In the genomic region with DNA sequence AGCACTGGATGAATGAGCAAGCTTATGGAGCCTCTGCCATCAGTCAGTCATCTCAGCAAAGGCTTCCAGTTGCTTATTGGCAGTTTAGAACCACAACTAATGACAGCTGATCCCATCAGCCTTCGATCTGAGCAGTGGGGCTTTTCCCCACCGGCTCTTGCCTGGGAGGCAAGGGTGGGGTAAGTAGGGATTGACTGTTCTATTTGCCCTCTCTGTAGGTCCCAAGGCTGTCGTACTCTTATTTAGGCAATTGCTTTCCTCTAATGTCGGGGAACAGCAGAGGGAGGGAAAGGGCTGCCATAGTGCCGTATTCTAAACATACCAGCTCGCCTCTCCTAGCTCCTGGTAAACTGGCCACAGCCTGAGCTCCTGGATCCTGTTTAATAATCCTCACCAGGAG, we compare ENCODE assay signal across 8 mouse cellular contexts. TPM values are rescaled to one million over a fixed set of nuclear protein-coding genes. Genes with fewer than 3 reads are reported as not detected.
DNase-seq lines count a peak whose midpoint lies in the region; ATAC-seq and TF ChIP-seq lines count a peak whose summit lies in the region.

Gene Oser1, minus strand, starts transcription at position 101 of the 400 bp plus-strand sequence.

- TF ChIP-seq EP300 in CH12.LX (IDR thresholded peaks at IDR 0.05; ENCODE audit: low read length), result no peak

- no peak within 1 kb of the TSS for H3K9ac ChIP-seq in CH12.LX (ENCODE audit: insufficient read depth, low read depth)
- no peak within 1 kb of the TSS for H3K9ac ChIP-seq in forebrain, embryonic 16.5 days (replicated peaks; ENCODE audit: low read depth, low read length)
- no peak within 1 kb of the TSS for H3K9ac ChIP-seq in hindbrain, embryonic 11.5 days (ENCODE audit: low read depth, low read length)
- no peak within 1 kb of the TSS for H3K9ac ChIP-seq in liver, embryonic 13.5 days

- H3K27me3 ChIP-seq in CH12.LX (replicated peaks), result peaks cover 1% of the 10 kb centered on the region
- no peaks in the 10 kb centered on the region for H3K27me3 ChIP-seq in Patski
- no peaks in the 10 kb centered on the region for H3K27me3 ChIP-seq in forebrain, embryonic 16.5 days (replicated peaks; ENCODE audit: control insufficient read depth, insufficient read depth, low read length)
- no peaks in the 10 kb centered on the region for H3K27me3 ChIP-seq in hindbrain, embryonic 11.5 days (ENCODE audit: control insufficient read depth, insufficient read depth, low read length)
- H3K27me3 ChIP-seq in liver, embryonic 13.5 days, result no peaks in the 10 kb centered on the region; the same call in 1 of the 2 replicates

- H3K36me3 ChIP-seq in CH12.LX (replicated peaks in 1 of 2; ENCODE audit: control insufficient read depth in 1 of 2, insufficient read depth in 1 of 2, low read length in 1 of 2), result peaks cover 2 to 17% of the 10 kb centered on the region in 2 experiments
- H3K36me3 ChIP-seq in forebrain, embryonic 16.5 days (ENCODE audit: control insufficient read depth, insufficient read depth), result no peaks in the 10 kb centered on the region; the same call in 1 of the 2 replicates
- no peaks in the 10 kb centered on the region for H3K36me3 ChIP-seq in hindbrain, embryonic 11.5 days (ENCODE audit: control insufficient read depth, insufficient read depth, low read length)
- no peaks in the 10 kb centered on the region for H3K36me3 ChIP-seq in liver, embryonic 13.5 days

- DNase-seq in CH12.LX (ENCODE audit: extremely low read depth) (no peak), Patski (ENCODE audit: low read depth, low spot score) (no peak)
- no peak for DNase-seq in hindbrain, embryonic 11.5 days (ENCODE audit: low spot score)
- no peak for DNase-seq in liver, embryonic 13.5 days
- DNase-seq in frontal cortex, postnatal 36 days (ENCODE audit: low spot score in 2 of 2), result no peak
- DNase-seq in embryo, embryonic 10.5 days (ENCODE audit: low spot score), result no peak
- no peak for DNase-seq in cerebellum, postnatal 25 days

- H3K79me2 ChIP-seq in CH12.LX (replicated peaks; ENCODE audit: control insufficient read depth, extremely low read depth, insufficient read depth, poor library complexity, severe bottlenecking), result no peaks in the 10 kb centered on the region

- TF ChIP-seq RAD21 in CH12.LX (IDR thresholded peaks at IDR 0.05; ENCODE audit: low read depth, low read length), result no peak

- dilution Hi-C loops in CH12.LX (cut with MboI; ENCODE audit: extremely low pct_ligation_motif_present, extremely low pct_unique_long_range_greater_than_20kb, low sequenced_read_pairs), result no loop called here

- no peak within 1 kb of the TSS for H3K4me3 ChIP-seq in CH12.LX (replicated peaks in 1 of 3; ENCODE audit: low read depth in 2 of 3, low read length in 2 of 3, poor library complexity in 1 of 3)
- no peak within 1 kb of the TSS for H3K4me3 ChIP-seq in forebrain, embryonic 16.5 days (replicated peaks; ENCODE audit: low read length)
- H3K4me3 ChIP-seq in hindbrain, embryonic 11.5 days (ENCODE audit: low read depth, low read length), result no peak within 1 kb of the TSS
- H3K4me3 ChIP-seq in liver, embryonic 13.5 days (replicated peaks), result no peak within 1 kb of the TSS

- no peak for TF ChIP-seq CTCF in CH12.LX (conservative IDR thresholded peaks at IDR 0.05 in 1 of 2, IDR thresholded peaks at IDR 0.05 in 1 of 2; ENCODE audit: low read depth in 2 of 2, low read length in 2 of 2)
- TF ChIP-seq CTCF in Patski (IDR thresholded peaks at IDR 0.05), result no peak

- H3K27ac ChIP-seq in CH12.LX (ENCODE audit: insufficient read depth, low read depth), result no peak within 1 kb of the TSS
- H3K27ac ChIP-seq in forebrain, embryonic 16.5 days (ENCODE audit: low read length), result no peak within 1 kb of the TSS
- H3K27ac ChIP-seq in hindbrain, embryonic 11.5 days (ENCODE audit: low read depth, low read length), result no peak within 1 kb of the TSS
- no peak within 1 kb of the TSS for H3K27ac ChIP-seq in liver, embryonic 13.5 days

- 83% methylated on average over 6 of the region's 6 CpGs for WGBS in forebrain, embryonic 16.5 days
- 83% methylated on average over 6 of the region's 6 CpGs for WGBS in hindbrain, embryonic 11.5 days
- 69% methylated on average over 6 of the region's 6 CpGs for WGBS in liver, embryonic 13.5 days (ENCODE audit: insufficient replicate concordance)

- TF ChIP-seq POLR2A in CH12.LX (IDR thresholded peaks at IDR 0.05; ENCODE audit: low read depth, low read length), result no peak

- POLR2A ChIA-PET in Patski (lab: Charles Lee), result no interaction called here

- ATAC-seq in Patski, result no peak
- ATAC-seq in forebrain, embryonic 16.5 days, result no peak
- ATAC-seq in hindbrain, embryonic 11.5 days (ENCODE audit: low FRiP score), result no peak
- no peak for ATAC-seq in liver, embryonic 13.5 days (ENCODE audit: low read depth)

- no peaks in the 10 kb centered on the region for H3K9me3 ChIP-seq in CH12.LX (replicated peaks; ENCODE audit: low read length)
- no peaks in the 10 kb centered on the region for H3K9me3 ChIP-seq in forebrain, embryonic 16.5 days (ENCODE audit: control insufficient read depth, low read length)
- no peaks in the 10 kb centered on the region for H3K9me3 ChIP-seq in hindbrain, embryonic 11.5 days (ENCODE audit: control insufficient read depth, low read length)
- no peaks in the 10 kb centered on the region for H3K9me3 ChIP-seq in liver, embryonic 13.5 days (replicated peaks)

- in situ Hi-C loops in CH12.LX (cut with MboI; ENCODE audit: low pct_ligation_motif_present, low pct_unique_long_range_greater_than_20kb, low sequenced_read_pairs), result no loop called here
- in situ Hi-C loops in Patski (cut with MboI; ENCODE audit: low pct_unique_long_range_greater_than_20kb), result loop anchor here (5.0 kb wide), 1 partner anchor 48 kb away; the partner anchor contains the start of gene Fitm2

- H3K4me1 ChIP-seq in CH12.LX (ENCODE audit: control insufficient read depth in 1 of 2, insufficient read depth in 2 of 2), result peaks cover 2 to 9% of the 10 kb centered on the region in 2 experiments; a peak in 3 of 4 replicates
- peaks cover 15% of the 10 kb centered on the region for H3K4me1 ChIP-seq in forebrain, embryonic 16.5 days (replicated peaks; ENCODE audit: control insufficient read depth, insufficient read depth, low read length)
- no peaks in the 10 kb centered on the region for H3K4me1 ChIP-seq in hindbrain, embryonic 11.5 days (replicated peaks; ENCODE audit: control insufficient read depth, insufficient read depth, low read length)
- H3K4me1 ChIP-seq in liver, embryonic 13.5 days (replicated peaks), result peaks cover 20% of the 10 kb centered on the region

- CTCF ChIA-PET in Patski (lab: Charles Lee), result interaction anchor here (1.4 kb wide), 1 partner anchor 10 kb away, joined by 4 read pairs; no protein-coding TSS in a partner anchor

- H3K4me2 ChIP-seq in CH12.LX (ENCODE audit: insufficient read depth, low read depth, poor library complexity, severe bottlenecking), result no peak within 1 kb of the TSS
- H3K4me2 ChIP-seq in forebrain, embryonic 16.5 days (ENCODE audit: low read length), result no peak within 1 kb of the TSS
- no peak within 1 kb of the TSS for H3K4me2 ChIP-seq in hindbrain, embryonic 11.5 days (replicated peaks; ENCODE audit: low read depth, low read length)
- no peak within 1 kb of the TSS for H3K4me2 ChIP-seq in liver, embryonic 13.5 days

TF ChIP-seq in CH12.LX, 34 proteins besides CTCF, POLR2A, EP300 and RAD21:
- TF ChIP-seq MAX (IDR thresholded peaks at IDR 0.05; ENCODE audit: low read length) (no peak), ELF1 (IDR thresholded peaks at IDR 0.05; ENCODE audit: low read depth, low read length) (no peak), E2F4 (IDR thresholded peaks at IDR 0.05; ENCODE audit: insufficient replicate concordance, low read depth, low read length) (no peak), SIN3A (IDR thresholded peaks at IDR 0.05; ENCODE audit: low read length) (no peak), JUN (IDR thresholded peaks at IDR 0.05; ENCODE audit: insufficient read depth, low read depth, low read length) (no peak)

RNA-seq across cellular contexts. Expression of gene Oser1, which starts in this region (rescaled TPM):
- 29.0 and 31.3 TPM in 2 replicates for total RNA-seq in CH12.LX (2012; rRNA removed)
- 44.9 and 54.7 TPM in 2 replicates for total RNA-seq in CH12.LX (2014; rRNA removed)
- polyA plus RNA-seq in CH12.LX (2012; ENCODE audit: insufficient read length, low read depth), result 38.1 and 45.0 TPM in 2 replicates
- polyA plus RNA-seq in Patski (2021), result 39.0 TPM
- 77.3 and 77.4 TPM in 2 replicates for polyA plus RNA-seq in forebrain, embryonic 16.5 days (2015; fragmentation: Nextera tagmentation; extraction: Ambion mirVana)
- 88.7 and 92.1 TPM in 2 replicates for polyA plus RNA-seq in hindbrain, embryonic 11.5 days (2014; fragmentation: Nextera tagmentation; extraction: Ambion mirVana)
- polyA plus RNA-seq in liver, embryonic 13.5 days (2015; fragmentation: Nextera tagmentation; extraction: Ambion mirVana), result 36.1 and 39.2 TPM in 2 replicates
